Mouse (Mus musculus) left cerebral cortex, postnatal 14 days (tissue): Measurements from ENCODE around the gene Tmem50a. TPM values are rescaled to one million over a fixed set of nuclear protein-coding genes. Genes with fewer than 3 reads are reported as not detected.

Experiments
- DNase-seq, 2 experiments: peaks; one replicate each; pipeline ENCODE4 v3.0.0; 2021 to 2022; ENCODE audit warnings: low spot score in 2 of 2, mixed read lengths in 1 of 2
- intact Hi-C: fragments of 180-260 bp; cut with DNase I; formaldehyde crosslinking; loops from one replicate; pipeline ENCODE4 v1.15.1; 2025
- total RNA-seq, 2 experiments: library from RNA; stranded (reverse); gene quantifications; 2 replicates each; pipeline ENCODE4 v1.2.3; 2021

Tmem50a gene
- total RNA-seq, 2 experiments from 2014 or later, result 125 to 129 TPM

DNA sequence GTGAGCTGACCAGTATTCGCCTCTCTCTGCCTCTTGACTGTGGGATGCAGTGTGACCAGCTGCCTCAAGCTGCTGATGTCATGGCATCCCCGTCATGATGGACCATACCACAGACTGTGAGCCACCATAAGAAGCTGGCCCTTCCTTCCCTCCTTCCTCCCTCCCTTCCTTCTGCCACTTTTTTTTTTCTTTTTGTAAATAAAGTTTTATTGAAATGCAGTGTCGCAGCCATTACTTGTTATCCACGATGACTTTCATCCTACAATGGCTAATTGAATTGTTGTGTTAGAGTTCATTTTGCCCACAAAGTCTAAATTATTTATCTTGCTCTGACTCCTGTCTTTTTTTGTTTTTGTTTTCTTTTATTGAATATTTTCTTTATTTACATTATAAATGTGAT is 56.3 kb downstream of the Tmem50a start:
- no peak for DNase-seq
- intact Hi-C loops, result no loop called here

GRCm38 (mm10) chr4:134856501-134856900 is 58.3 kb downstream of the Tmem50a start:
- intact Hi-C loops, result no loop called here
- DNase-seq, result no peak

GRCm38 (mm10) chr4:134856056-134856455 is 58.8 kb downstream of the Tmem50a start:
- no peak for DNase-seq
- intact Hi-C loops, result no loop called here

DNA sequence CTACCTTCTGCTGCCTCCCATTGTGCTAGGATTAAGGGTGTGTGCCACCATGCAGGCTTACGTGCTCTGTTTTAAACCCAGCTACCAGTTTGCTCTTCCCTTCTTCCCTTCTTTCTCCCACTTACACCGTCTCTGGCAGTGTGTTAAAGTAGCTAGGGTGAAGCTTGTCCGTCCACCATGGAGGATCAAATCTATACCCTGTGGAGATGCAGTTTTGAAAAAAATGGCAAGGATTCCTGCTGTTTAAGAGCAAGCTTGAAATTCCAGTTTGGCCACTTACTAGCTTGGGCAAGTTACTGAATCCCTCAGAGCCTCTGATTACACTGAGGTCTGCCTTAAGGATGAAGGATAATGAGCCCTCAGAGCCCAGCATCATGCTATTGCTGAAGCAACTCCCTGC is 59.5 kb downstream of the Tmem50a start:
- DNase-seq, result no peak
- intact Hi-C loops, result no loop called here

- intact Hi-C loops, result loop anchor here (2.0 kb wide), 1 partner anchor 69 kb away; the partner anchor contains the start of gene Rsrp1
- peak; percentile 94 to 97 for DNase-seq
Observed at GRCm38 (mm10) chr4:134853637-134854485, 61.0 kb downstream of the Tmem50a start.

DNA sequence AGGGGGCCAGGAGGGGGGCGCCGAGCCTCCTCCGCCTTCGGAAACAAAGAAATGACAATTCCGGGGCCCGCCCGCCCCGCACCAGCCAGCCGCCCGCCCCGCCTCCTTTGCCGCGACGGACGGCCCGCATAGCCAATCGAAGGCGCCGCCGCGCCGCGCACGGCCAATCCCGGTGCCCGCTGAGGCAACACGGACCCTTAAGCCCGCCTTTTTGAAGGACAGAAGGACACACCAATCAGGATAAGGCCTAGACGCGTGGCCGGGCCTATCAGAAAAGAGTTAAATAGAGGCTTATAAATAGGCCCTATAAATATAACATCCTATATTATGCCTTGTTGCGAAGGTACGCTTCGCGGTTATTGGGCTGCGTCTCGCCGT is 61.6 kb downstream of the Tmem50a start, which contains the start of gene Maco1:
TSS of gene Maco1 (minus strand) at position 87 of the 378 bp plus-strand sequence.
- peak; percentile 100 for DNase-seq

DNA sequence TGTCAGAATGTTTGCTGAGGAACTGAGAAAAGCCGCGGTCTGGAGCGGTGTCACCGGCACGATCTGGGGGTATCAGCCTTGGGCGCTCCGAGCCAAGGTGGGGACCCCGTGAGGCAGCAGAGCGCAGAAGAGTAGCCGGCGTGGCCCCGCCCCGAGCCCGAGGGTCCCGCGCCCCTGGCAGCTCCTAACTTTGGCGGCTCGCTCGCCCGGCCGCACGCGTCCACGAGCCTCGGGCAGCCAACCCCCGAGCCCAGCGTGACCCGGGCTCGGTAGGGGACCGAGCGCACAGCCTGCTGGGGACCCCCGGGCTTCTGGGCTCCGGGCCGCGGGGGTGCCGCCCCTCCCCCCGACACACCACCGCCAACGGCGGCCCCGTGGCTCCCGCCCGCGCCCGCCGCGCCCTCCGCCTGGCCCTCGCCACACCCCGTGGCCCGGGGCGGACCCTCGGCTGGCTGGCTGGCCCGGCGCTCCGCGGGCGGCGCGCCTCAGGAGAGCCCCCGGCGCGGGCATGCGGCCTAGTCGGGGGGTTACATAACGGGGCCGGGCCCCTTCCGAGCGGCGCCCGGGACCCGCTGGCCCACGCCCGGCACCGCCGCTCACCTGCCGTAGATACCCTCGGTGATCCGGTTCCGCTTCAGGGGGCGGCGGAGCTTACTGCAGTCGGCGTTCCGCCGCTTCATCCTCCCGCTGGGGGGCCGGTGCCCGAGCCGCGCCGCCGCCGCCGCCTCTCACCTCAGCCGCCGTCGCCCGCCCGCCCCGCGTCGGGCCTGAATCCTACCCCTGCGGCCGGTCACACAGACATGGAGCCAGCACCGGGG is 62.2 kb downstream of the Tmem50a start:
- DNase-seq, result peak; percentile 16 to 35
- intact Hi-C loops, result loop anchor here (2.0 kb wide), 1 partner anchor 70 kb away; the partner anchor contains the start of gene Rsrp1

More for the DNA sequence above, 61.6 kb downstream of the Tmem50a start, which contains the start of gene Maco1:
- intact Hi-C loops, result loop anchor here (2.0 kb wide), 1 partner anchor 70 kb away; the partner anchor contains the start of gene Rsrp1

- intact Hi-C loops, result loop anchor here (2.0 kb wide), 1 partner anchor 71 kb away; the partner anchor contains the start of gene Rsrp1
- DNase-seq, result peak; percentile 10 to 20
Observed at GRCm38 (mm10) chr4:134851876-134852275, 62.9 kb downstream of the Tmem50a start.

DNA sequence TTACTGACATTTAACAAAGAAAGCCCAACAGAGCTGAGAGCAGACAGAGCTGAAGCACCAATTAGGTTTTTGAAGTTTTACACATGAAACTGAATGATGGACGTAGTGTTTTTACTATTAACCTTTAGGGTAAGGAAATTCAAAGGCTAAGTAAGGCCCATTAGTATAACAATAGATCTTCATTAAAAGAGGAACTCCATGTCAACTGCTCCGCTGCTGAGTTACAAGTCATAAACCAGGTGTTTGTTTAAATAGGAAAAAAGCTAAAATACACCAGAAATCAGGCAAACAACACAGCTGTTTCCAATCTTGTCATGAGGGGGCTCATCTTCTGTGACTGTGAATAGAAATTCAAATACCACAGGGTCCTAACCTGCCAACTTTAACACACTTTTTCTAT is 63.6 kb downstream of the Tmem50a start:
- DNase-seq, result no peak
- intact Hi-C loops, result no loop called here

DNA sequence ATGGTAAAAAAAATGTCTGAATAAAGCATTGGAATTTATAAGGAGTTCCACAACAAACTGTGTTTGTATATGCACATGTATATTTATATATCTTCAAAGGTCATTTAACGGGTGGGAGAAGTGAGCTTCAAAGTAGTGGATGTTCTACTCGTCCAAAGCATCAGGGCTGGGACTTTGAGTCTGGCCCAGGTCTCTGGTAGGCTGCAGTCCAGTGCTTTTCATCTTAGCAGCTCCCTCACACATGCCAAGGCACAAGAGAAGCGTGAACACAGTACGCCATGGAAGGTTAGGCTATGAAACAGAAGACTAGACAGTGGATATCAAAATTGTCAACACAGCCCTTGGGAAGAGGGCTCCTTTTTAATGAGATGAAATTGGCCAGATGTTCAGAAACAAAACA is 64.3 kb downstream of the Tmem50a start:
- DNase-seq, result no peak
- intact Hi-C loops, result no loop called here

Other genes with a start within 250 kb of the Tmem50a start
- 10 to 100 TPM; 33.7 to 38.0 TPM for gene Man1c1, start 210.7 kb downstream of the Tmem50a start, total RNA-seq
- 1 to 10 TPM; 3.5 to 4.7 TPM for gene Ldlrap1, start 147.0 kb downstream of the Tmem50a start, total RNA-seq
- 10 to 100 TPM; 49.2 to 53.0 TPM for gene Maco1, start 61.7 kb downstream of the Tmem50a start, total RNA-seq
- not detected for gene Rhd, start 50.5 kb downstream of the Tmem50a start, total RNA-seq
- gene Rsrp1, start 8.6 kb upstream of the Tmem50a start, total RNA-seq, result 100 to 1,000 TPM; 261 to 276 TPM
- gene Syf2, start 15.9 kb upstream of the Tmem50a start, total RNA-seq, result 10 to 100 TPM; 39.0 to 39.1 TPM
- gene Runx3, start 205.6 kb upstream of the Tmem50a start, total RNA-seq, result not detected